ENCODE assay signal across 8 mouse cellular contexts in the genomic region with DNA sequence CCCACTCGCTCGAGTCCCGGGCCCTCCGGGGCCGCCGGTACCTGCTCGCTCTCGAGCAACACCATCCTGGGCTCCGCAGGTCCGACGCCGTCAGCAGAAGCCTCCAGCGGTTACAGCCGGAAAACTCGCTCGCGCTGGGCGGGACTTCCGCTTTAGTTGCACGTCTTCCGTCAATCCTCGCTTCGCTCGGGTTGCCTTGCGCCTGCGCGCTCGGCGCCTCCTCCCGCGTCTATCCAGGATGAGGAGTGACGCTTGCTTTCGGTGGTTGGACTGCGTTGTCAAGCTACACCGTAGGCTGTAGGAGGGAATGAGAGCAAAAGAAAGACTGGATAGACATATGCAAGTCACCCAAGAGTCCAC. TPM values are rescaled to one million over a fixed set of nuclear protein-coding genes. Genes with fewer than 3 reads are reported as not detected.
A peak's percentile ranks its signal among the peaks of the same experiment; 100 is the strongest.
DNase-seq lines count a peak whose midpoint lies in the region; ATAC-seq lines count a peak whose summit lies in the region.

A gene (minus strand): TSS at position 162 of the 360 bp plus-strand sequence.

- peaks cover 8% of the 10 kb centered on the region for H3K4me1 ChIP-seq in brown adipose tissue, adult 24 weeks (ENCODE audit: control insufficient read depth, insufficient read depth, insufficient read length, low read length)
- H3K4me1 ChIP-seq in heart, embryonic 13.5 days = peaks cover 15% of the 10 kb centered on the region
- peaks cover 31% of the 10 kb centered on the region for H3K4me1 ChIP-seq in liver, embryonic 12.5 days
- peaks cover 10% of the 10 kb centered on the region for H3K4me1 ChIP-seq in stomach, embryonic 15.5 days

- H3K27ac ChIP-seq in brown adipose tissue, adult 24 weeks (replicated peaks; ENCODE audit: low read depth, low read length) = peak within 1 kb of the TSS; percentile 69
- peak within 1 kb of the TSS; percentile 84 for H3K27ac ChIP-seq in heart, embryonic 13.5 days (replicated peaks)
- peak within 1 kb of the TSS; percentile 90 for H3K27ac ChIP-seq in liver, embryonic 12.5 days
- peak within 1 kb of the TSS; percentile 85 for H3K27ac ChIP-seq in stomach, embryonic 15.5 days

- peaks cover 35% of the 10 kb centered on the region for H3K36me3 ChIP-seq in heart, embryonic 13.5 days
- H3K36me3 ChIP-seq in liver, embryonic 12.5 days = peaks cover 34% of the 10 kb centered on the region
- H3K36me3 ChIP-seq in stomach, embryonic 15.5 days = peaks cover 17% of the 10 kb centered on the region

- no peaks in the 10 kb centered on the region for H3K9me3 ChIP-seq in heart, embryonic 13.5 days
- no peaks in the 10 kb centered on the region for H3K9me3 ChIP-seq in liver, embryonic 12.5 days (replicated peaks)
- H3K9me3 ChIP-seq in stomach, embryonic 15.5 days = no peaks in the 10 kb centered on the region

- ATAC-seq in heart, embryonic 13.5 days (ENCODE audit: extremely low read depth, insufficient number of reproducible peaks, low FRiP score, low TSS enrichment) = peak; percentile 84
- ATAC-seq in liver, embryonic 12.5 days = peak; percentile 92
- peak; percentile 92 for ATAC-seq in stomach, embryonic 15.5 days (ENCODE audit: insufficient read depth, low FRiP score, low read depth)

- no peaks in the 10 kb centered on the region for H3K27me3 ChIP-seq in heart, embryonic 13.5 days (replicated peaks)
- 0 out of 2 replicates have a peak, but pooled peaks cover 3% of the 10 kb centered on the region for H3K27me3 ChIP-seq in liver, embryonic 12.5 days (replicated peaks)
- no peaks in the 10 kb centered on the region for H3K27me3 ChIP-seq in stomach, embryonic 15.5 days (replicated peaks)

- H3K9ac ChIP-seq in heart, embryonic 13.5 days = peak within 1 kb of the TSS; percentile 96
- H3K9ac ChIP-seq in liver, embryonic 12.5 days = peak within 1 kb of the TSS; percentile 91
- H3K9ac ChIP-seq in stomach, embryonic 15.5 days = peak within 1 kb of the TSS; percentile 87

- peak; percentile 99 for DNase-seq in CD4-positive, CD25-positive, alpha-beta regulatory T cell, adult 2 months (ENCODE audit: low read depth, low spot score)
- peak; percentile 42 for DNase-seq in fat pad, adult 2 months (ENCODE audit: extremely low read depth, low read depth, low spot score)
- DNase-seq in kidney, postnatal 10 days = peak; percentile 97
- peak; percentile 84 to 89 for DNase-seq in natural killer cell, adult 2 months (ENCODE audit: low spot score in 2 of 2)

- H3K4me3 ChIP-seq in brown adipose tissue, adult 24 weeks (ENCODE audit: insufficient read depth, low read depth, low read length) = peak within 1 kb of the TSS; percentile 83
- H3K4me3 ChIP-seq in heart, embryonic 13.5 days = peak within 1 kb of the TSS; percentile 97
- H3K4me3 ChIP-seq in liver, embryonic 12.5 days = peak within 1 kb of the TSS; percentile 88
- peak within 1 kb of the TSS; percentile 98 for H3K4me3 ChIP-seq in stomach, embryonic 15.5 days (replicated peaks)

- WGBS in heart, embryonic 13.5 days = under 1% methylated on average over 35 of the region's 35 CpGs
- under 1% methylated on average over 35 of the region's 35 CpGs for WGBS in liver, embryonic 12.5 days (ENCODE audit: insufficient replicate concordance)
- WGBS in stomach, embryonic 15.5 days = 0% methylated on average over 35 of the region's 35 CpGs

- peak within 1 kb of the TSS; percentile 93 for H3K4me2 ChIP-seq in heart, embryonic 13.5 days
- peak within 1 kb of the TSS; percentile 88 for H3K4me2 ChIP-seq in liver, embryonic 12.5 days
- H3K4me2 ChIP-seq in stomach, embryonic 15.5 days = peak within 1 kb of the TSS; percentile 88

RNA-seq across cellular contexts. Expression of the gene that starts here (rescaled TPM):
- 226 and 250 TPM in 2 replicates for polyA plus RNA-seq in brown adipose tissue, adult 24 weeks (2012; ENCODE audit: insufficient read depth, insufficient read length, missing spikeins)
- polyA plus RNA-seq in heart, embryonic 13.5 days (2015; fragmentation: Nextera tagmentation; extraction: Ambion mirVana) = 196 and 218 TPM in 2 replicates
- 130 TPM in 2 replicates for polyA plus RNA-seq in liver, embryonic 12.5 days (2016; fragmentation: Nextera tagmentation; extraction: Ambion mirVana)
- polyA plus RNA-seq in stomach, embryonic 15.5 days (2015; fragmentation: Nextera tagmentation; extraction: Ambion mirVana) = 222 and 224 TPM in 2 replicates

Comparison
In these comparisons a context has a peak if more than half of its experiments do, and no peak if none do; other contexts are left out.
1. Peak in every context shown above with its lines: DNase-seq, ATAC-seq, H3K4me3 ChIP-seq and H3K27ac ChIP-seq.
2. DNase-seq: peak in every context shown above with its lines; median percentile 99 in CD4-positive, CD25-positive, alpha-beta regulatory T cell, adult 2 months; 97 in kidney, postnatal 10 days; 86 in natural killer cell, adult 2 months; 42 in fat pad, adult 2 months.